Mouse (Mus musculus): ENCODE data around the gene Plekha8. TPM values are rescaled to one million over a fixed set of nuclear protein-coding genes. Genes with fewer than 3 reads are reported as not detected.

Gene Plekha8
- polyA plus RNA-seq, 1 experiment: 9.1 TPM

- TF ChIP-seq POLR2A (IDR thresholded peaks at IDR 0.05; ENCODE audit: low read depth, low read length) (no peak), CTCF (IDR thresholded peaks at IDR 0.05; ENCODE audit: borderline replicate concordance, insufficient read depth, low read length) (no peak)
- Histone ChIP-seq H3K27ac (ENCODE audit: insufficient read depth, low read length) (no peak overlapping the region), H3K4me1 (ENCODE audit: control insufficient read depth, insufficient read depth, low read length) (peaks cover 5% of the 10 kb centered on the region; the same call in 1 of the 2 replicates), H3K4me3 (ENCODE audit: insufficient read depth, low read length) (no peak overlapping the region)
Measured at GRCm38 (mm10) chr6:54597711-54598110, 2.8 kb downstream of the Plekha8 start.

- Histone ChIP-seq H3K4me1 (ENCODE audit: control insufficient read depth, insufficient read depth, low read length) (peaks cover 5% of the 10 kb centered on the region; the same call in 1 of the 2 replicates), H3K27ac (ENCODE audit: insufficient read depth, low read length) (no peak overlapping the region), H3K4me3 (ENCODE audit: insufficient read depth, low read length) (no peak overlapping the region)
- TF ChIP-seq POLR2A (IDR thresholded peaks at IDR 0.05; ENCODE audit: low read depth, low read length): no peak
- TF ChIP-seq CTCF (IDR thresholded peaks at IDR 0.05; ENCODE audit: borderline replicate concordance, insufficient read depth, low read length): no peak
Measured at GRCm38 (mm10) chr6:54600681-54601347, 5.9 kb downstream of the Plekha8 start.

- no peak for TF ChIP-seq POLR2A (IDR thresholded peaks at IDR 0.05; ENCODE audit: low read depth, low read length)
- TF ChIP-seq CTCF (IDR thresholded peaks at IDR 0.05; ENCODE audit: borderline replicate concordance, insufficient read depth, low read length): no peak
- Histone ChIP-seq H3K27ac (ENCODE audit: insufficient read depth, low read length) (no peak overlapping the region), H3K4me3 (ENCODE audit: insufficient read depth, low read length) (no peak overlapping the region), H3K4me1 (ENCODE audit: control insufficient read depth, insufficient read depth, low read length) (no peaks in the 10 kb centered on the region)
Measured at GRCm38 (mm10) chr6:54602891-54603290, 8.0 kb downstream of the Plekha8 start.

- Histone ChIP-seq H3K4me1 (ENCODE audit: control insufficient read depth, insufficient read depth, low read length) (no peaks in the 10 kb centered on the region), H3K4me3 (ENCODE audit: insufficient read depth, low read length) (no peak overlapping the region), H3K27ac (ENCODE audit: insufficient read depth, low read length) (no peak overlapping the region)
- TF ChIP-seq CTCF (IDR thresholded peaks at IDR 0.05; ENCODE audit: borderline replicate concordance, insufficient read depth, low read length) (no peak), POLR2A (IDR thresholded peaks at IDR 0.05; ENCODE audit: low read depth, low read length) (no peak)
Measured at GRCm38 (mm10) chr6:54604001-54604715, 9.2 kb downstream of the Plekha8 start.

- TF ChIP-seq POLR2A (IDR thresholded peaks at IDR 0.05; ENCODE audit: low read depth, low read length) (no peak), CTCF (IDR thresholded peaks at IDR 0.05; ENCODE audit: borderline replicate concordance, insufficient read depth, low read length) (no peak)
- H3K27ac ChIP-seq (ENCODE audit: insufficient read depth, low read length): no peak overlapping the region
- H3K4me1 ChIP-seq (ENCODE audit: control insufficient read depth, insufficient read depth, low read length): no peaks in the 10 kb centered on the region
- H3K4me3 ChIP-seq (ENCODE audit: insufficient read depth, low read length): no peak overlapping the region
Measured at GRCm38 (mm10) chr6:54606241-54606640, 11.3 kb downstream of the Plekha8 start.

GRCm38 (mm10) chr6:54617363-54617762 lies 22.5 kb downstream of the Plekha8 start:
- TF ChIP-seq POLR2A (IDR thresholded peaks at IDR 0.05; ENCODE audit: low read depth, low read length) (no peak), CTCF (IDR thresholded peaks at IDR 0.05; ENCODE audit: borderline replicate concordance, insufficient read depth, low read length) (no peak)
- no peak overlapping the region for H3K4me3 ChIP-seq (ENCODE audit: insufficient read depth, low read length)
- H3K4me1 ChIP-seq (ENCODE audit: control insufficient read depth, insufficient read depth, low read length): no peaks in the 10 kb centered on the region
- no peak overlapping the region for H3K27ac ChIP-seq (ENCODE audit: insufficient read depth, low read length)

GRCm38 (mm10) chr6:54619530-54619929 lies 24.6 kb downstream of the Plekha8 start:
- TF ChIP-seq POLR2A (IDR thresholded peaks at IDR 0.05; ENCODE audit: low read depth, low read length) (no peak), CTCF (IDR thresholded peaks at IDR 0.05; ENCODE audit: borderline replicate concordance, insufficient read depth, low read length) (no peak)
- Histone ChIP-seq H3K27ac (ENCODE audit: insufficient read depth, low read length) (no peak overlapping the region), H3K4me1 (ENCODE audit: control insufficient read depth, insufficient read depth, low read length) (no peaks in the 10 kb centered on the region), H3K4me3 (ENCODE audit: insufficient read depth, low read length) (no peak overlapping the region)

- TF ChIP-seq CTCF (IDR thresholded peaks at IDR 0.05; ENCODE audit: borderline replicate concordance, insufficient read depth, low read length) (no peak), POLR2A (IDR thresholded peaks at IDR 0.05; ENCODE audit: low read depth, low read length) (no peak)
- no peak overlapping the region for H3K27ac ChIP-seq (ENCODE audit: insufficient read depth, low read length)
- H3K4me1 ChIP-seq (ENCODE audit: control insufficient read depth, insufficient read depth, low read length): no peaks in the 10 kb centered on the region
- H3K4me3 ChIP-seq (ENCODE audit: insufficient read depth, low read length): no peak overlapping the region
Measured at GRCm38 (mm10) chr6:54620357-54620756, 25.4 kb downstream of the Plekha8 start.

- Histone ChIP-seq H3K27ac (ENCODE audit: insufficient read depth, low read length) (no peak overlapping the region), H3K4me3 (ENCODE audit: insufficient read depth, low read length) (no peak overlapping the region), H3K4me1 (ENCODE audit: control insufficient read depth, insufficient read depth, low read length) (no peaks in the 10 kb centered on the region)
- TF ChIP-seq CTCF (IDR thresholded peaks at IDR 0.05; ENCODE audit: borderline replicate concordance, insufficient read depth, low read length): no peak
- TF ChIP-seq POLR2A (IDR thresholded peaks at IDR 0.05; ENCODE audit: low read depth, low read length): no peak
Measured at GRCm38 (mm10) chr6:54628381-54628780, 33.5 kb downstream of the Plekha8 start.

GRCm38 (mm10) chr6:54629734-54630133 lies 34.8 kb downstream of the Plekha8 start:
- TF ChIP-seq POLR2A (IDR thresholded peaks at IDR 0.05; ENCODE audit: low read depth, low read length) (no peak), CTCF (IDR thresholded peaks at IDR 0.05; ENCODE audit: borderline replicate concordance, insufficient read depth, low read length) (peak; percentile 42; the same call in 1 of the 2 replicates)
- no peaks in the 10 kb centered on the region for H3K4me1 ChIP-seq (ENCODE audit: control insufficient read depth, insufficient read depth, low read length)

More at GRCm38 (mm10) chr6:54629734-54630133, 34.8 kb downstream of the Plekha8 start:
- H3K27ac ChIP-seq (ENCODE audit: insufficient read depth, low read length): no peak overlapping the region
- no peak overlapping the region for H3K4me3 ChIP-seq (ENCODE audit: insufficient read depth, low read length)

All from embryonic fibroblast, embryonic 13.5 days (primary cell).